Mouse (Mus musculus) kidney, postnatal 14 days (tissue): ENCODE measurements around the gene Tmem127.
A peak's percentile ranks its signal among the peaks of the same experiment; 100 is the strongest.
"Not testable (repeated sequence)": the region's sequence is repeated elsewhere in the genome, so short reads cannot be mapped to it uniquely, and the experiment has no call there.

Experiments
- DNase-seq: peaks from one replicate; pipeline ENCODE4 v3.0.0; 2022; ENCODE audit warnings: mixed read lengths

The Tmem127 gene

GRCm38 (mm10) chr2:127269491-127270299 is 22.0 kb downstream of the Tmem127 start, which contains the start of gene Stard7:
Gene Stard7 (plus strand): TSS chr2:127270218.
- peak; percentile 98 for DNase-seq

GRCm38 (mm10) chr2:127270300-127271041 is 22.8 kb downstream of the Tmem127 start:
- DNase-seq, result peak; percentile 93

DNA sequence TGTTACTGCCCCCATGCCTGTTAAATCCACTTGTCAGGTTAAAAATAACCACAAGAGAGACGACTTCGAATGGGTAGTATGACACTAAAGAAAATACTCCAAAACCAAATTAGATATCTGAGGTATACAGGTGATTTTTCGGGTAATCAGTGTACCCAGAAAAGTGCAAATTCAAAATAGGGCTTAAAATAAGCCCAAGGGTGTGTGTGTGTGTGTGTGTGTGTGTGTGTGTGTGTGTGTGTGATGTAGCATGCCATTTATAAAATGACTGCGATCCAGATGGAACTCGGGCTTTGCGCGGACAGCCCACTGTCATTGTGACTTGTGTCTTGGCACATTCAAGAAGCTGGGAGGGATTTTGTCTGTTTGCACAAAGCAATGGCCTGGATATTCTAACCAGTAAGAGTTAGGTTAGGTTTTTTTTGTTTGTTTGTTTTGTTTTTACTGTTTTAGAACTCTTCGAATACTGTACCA is 23.4 kb downstream of the Tmem127 start:
- peak; percentile 39 for DNase-seq

DNA sequence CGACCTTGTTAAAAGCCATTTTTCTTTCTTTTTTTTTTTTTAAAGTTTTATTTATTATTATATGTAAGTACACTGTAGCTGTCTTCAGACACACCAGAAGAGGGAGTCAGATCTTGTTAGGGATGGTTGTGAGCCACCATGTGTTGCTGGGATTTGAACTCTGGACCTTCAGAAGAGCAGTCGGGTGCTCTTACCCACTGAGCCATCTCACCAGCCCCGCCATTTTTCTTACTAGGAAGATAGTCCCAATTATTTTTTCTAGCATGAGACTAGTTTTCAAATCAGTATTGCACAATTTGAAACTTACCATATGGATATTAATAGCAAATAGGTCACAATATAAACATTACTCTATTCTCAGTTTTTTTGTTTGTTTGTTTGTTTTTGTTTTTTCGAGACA is 24.3 kb downstream of the Tmem127 start:
- not testable (repeated sequence) for DNase-seq

- no peak for DNase-seq
Observed at GRCm38 (mm10) chr2:127272806-127273205, 25.1 kb downstream of the Tmem127 start.

DNA sequence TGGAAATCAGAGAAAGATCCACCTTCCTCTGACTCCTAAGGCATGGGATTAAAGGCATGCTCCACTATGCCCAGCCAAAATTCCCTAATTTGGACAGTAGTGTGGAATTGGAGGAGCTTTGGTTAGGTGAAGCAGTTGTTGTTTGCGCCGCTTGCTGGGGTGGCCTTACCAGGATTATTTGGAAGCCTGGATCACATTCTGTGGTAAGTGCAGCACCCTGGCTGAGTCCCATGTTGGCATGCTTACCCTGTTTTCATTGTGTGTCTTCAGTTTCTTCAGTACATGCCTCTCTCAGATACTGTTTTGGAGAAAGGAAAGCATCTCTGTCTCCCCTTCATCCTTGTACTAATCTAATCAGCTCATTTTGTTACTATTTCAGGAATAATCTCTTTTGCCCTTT is 26.9 kb downstream of the Tmem127 start:
- no peak for DNase-seq

DNA sequence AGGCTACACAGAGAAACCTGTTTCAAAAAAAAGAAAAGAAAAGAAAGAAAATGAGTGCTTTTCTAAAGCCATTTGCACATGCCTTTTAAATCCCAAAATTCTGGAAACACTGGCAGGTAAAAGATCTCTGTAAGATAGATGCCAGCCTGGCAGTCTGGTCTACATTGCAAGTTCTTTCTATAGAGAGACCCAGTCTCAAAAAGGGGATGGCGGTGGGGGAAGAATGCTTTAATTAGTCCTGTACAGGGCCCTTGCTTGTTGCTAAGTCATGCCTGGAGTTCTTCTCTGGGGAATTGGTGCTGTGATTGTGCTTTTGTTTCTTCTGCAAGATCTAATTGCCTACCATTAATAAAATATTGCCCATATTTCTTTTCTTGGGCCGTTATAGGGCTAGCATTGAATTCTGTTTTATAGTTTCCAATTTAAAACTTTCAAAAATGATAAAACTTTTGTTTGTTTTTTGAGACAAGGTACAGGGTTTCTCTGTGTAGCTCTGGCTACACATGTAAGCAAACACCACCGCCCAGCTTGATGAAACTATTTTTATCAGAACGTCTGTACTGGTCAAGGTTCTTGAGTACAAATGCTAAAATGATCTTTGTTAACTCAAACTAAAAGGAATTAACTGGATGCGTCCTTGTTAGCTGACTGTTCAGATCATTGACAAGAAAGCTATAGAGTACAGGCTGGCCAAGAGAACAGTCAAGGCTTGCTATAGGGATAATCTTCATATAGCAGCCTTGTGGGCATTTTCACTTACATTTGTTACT is 28.0 kb downstream of the Tmem127 start:
- no peak for DNase-seq

GRCm38 (mm10) chr2:127278162-127278561 is 30.5 kb downstream of the Tmem127 start:
- peak; percentile 25 for DNase-seq

GRCm38 (mm10) chr2:127292250-127292649 is 44.5 kb downstream of the Tmem127 start:
- DNase-seq, result no peak

DNA sequence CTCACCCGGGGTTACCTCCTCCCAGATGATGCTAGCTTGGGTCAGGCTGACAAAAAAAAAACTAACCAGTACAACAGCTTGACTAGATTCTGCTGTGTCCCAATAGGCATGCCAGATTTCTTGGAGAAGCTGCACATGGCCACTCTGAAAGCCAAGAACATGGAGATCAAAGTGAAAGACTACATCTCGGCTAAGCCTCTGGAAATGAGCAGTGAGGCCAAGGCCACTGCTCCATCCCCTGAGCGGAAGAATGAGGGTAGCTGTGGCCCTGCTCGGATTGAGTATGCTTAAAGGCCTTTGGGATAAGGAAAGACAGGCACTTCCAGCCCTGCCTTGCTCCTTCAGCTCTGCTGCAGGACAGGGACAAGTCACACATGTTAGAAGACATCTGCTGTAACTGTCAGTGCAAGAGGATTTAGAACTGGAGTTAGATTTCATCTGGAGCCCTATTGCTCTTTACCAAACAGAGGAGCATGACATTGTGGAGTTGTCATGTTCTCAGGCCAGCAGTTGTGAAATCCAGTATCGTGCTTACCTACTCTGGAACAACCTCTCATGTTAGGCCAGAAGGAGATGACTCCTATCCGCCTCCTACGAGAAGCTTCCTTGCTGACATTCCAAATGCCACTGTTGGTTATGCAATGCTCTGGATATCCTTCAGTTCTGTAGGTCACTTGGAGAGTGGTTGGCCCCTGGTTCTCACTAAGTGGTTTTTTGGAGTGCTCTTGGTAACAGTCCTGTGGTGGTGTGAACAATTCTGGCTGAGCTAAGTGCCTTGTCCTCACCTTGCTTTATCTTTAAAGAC is 49.5 kb downstream of the Tmem127 start:
- DNase-seq, result no peak

GRCm38 (mm10) chr2:127298056-127298455 is 50.3 kb downstream of the Tmem127 start:
- DNase-seq, result no peak

DNA sequence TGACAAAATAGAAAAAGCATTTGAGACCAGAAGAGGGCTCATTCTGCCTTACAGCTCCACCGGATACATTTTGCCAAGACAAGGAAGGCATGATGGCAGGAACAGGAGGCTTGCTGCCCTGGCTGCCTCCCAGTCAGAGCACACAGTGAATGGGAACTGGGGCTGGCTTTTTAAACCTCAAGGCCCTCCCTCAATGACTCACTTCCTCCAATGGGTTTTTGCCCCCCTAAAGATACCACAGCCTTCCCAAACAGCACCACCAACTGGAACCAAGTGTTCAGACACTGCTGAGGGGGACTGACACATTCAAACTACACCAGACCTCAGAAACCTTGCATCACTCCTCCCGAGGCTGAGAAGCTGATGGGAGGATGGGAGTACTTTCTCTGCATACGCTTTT is 53.0 kb downstream of the Tmem127 start:
- no peak for DNase-seq

- DNase-seq, result no peak
Observed at GRCm38 (mm10) chr2:127301883-127302282, 54.2 kb downstream of the Tmem127 start.

GRCm38 (mm10) chr2:127304192-127304591 is 56.5 kb downstream of the Tmem127 start:
- not testable (repeated sequence) for DNase-seq

DNA sequence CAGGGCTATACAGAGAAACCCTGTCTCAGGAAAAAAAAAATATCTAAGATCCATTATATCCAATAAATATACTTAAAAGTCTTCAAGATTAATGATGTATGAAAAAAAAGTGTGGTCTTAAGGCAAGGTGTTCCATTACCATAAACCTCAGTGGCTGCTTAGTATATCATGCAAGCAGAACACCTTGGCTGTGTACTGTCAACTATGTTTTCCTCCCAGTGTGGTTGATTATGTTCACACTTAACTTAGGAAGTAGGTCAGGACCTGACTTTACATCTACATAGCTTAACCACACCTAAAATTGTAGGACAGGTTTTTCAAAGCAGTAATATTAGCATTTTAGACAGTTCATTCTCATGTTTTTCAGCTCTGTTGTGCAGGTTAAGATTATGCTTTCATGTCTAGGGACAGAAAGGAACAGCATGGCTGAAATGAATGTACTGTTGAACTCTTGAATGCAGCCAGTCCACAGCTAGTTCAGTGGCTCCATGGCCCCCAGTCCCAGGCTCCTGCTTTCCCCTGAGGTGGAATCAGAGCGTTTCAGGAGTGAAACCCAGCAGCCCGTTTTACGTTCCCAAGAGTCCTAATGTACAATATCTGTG is 57.0 kb downstream of the Tmem127 start:
- no peak for DNase-seq

- DNase-seq, result no peak
Observed at GRCm38 (mm10) chr2:127306123-127306522, 58.4 kb downstream of the Tmem127 start.

- no peak for DNase-seq
Observed at GRCm38 (mm10) chr2:127307179-127307578, 59.5 kb downstream of the Tmem127 start.

DNA sequence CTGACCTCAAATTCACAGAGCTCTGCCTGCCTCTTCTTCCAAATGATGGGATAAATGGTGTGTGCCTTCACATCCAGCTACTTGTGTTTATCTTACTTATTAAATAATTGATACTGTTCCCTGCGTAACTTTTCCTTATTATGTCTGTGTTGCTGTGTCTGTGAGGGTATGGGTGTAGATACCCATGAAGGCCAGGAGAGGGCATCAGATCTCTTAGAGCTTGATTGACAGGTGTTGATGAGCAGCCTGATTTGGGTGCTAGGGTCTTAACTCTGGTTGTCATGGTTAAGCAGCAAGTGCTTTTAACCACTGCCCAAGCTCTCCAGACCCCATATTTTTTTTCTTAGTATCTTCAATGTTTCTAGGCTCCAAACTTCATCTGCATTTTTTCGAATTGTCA is 61.0 kb downstream of the Tmem127 start:
- DNase-seq, result no peak

GRCm38 (mm10) chr2:127310246-127310645 is 62.5 kb downstream of the Tmem127 start:
- DNase-seq, result no peak

- DNase-seq, result no peak
Observed at GRCm38 (mm10) chr2:127310685-127311084, 63.0 kb downstream of the Tmem127 start.
